Mouse (Mus musculus) ES-Bruce4 (cell line): Measurements from ENCODE around the gene Rbfox3. TPM values are rescaled to one million over a fixed set of nuclear protein-coding genes. Genes with fewer than 3 reads are reported as not detected.

Source experiments
- H3K27ac ChIP-seq: 2 replicates; pipeline ENCODE4 v1.5.1; 2012; ENCODE audit warnings: low read length, inconsistent platforms; ENCODE audit not compliant: insufficient read depth
- H3K27me3 ChIP-seq: 2 replicates; pipeline ENCODE4 v1.6.1; 2012; ENCODE audit warnings: mild to moderate bottlenecking, low read length, inconsistent platforms; ENCODE audit not compliant: control insufficient read depth, poor library complexity, insufficient read depth, severe bottlenecking
- H3K36me3 ChIP-seq: 2 replicates; pipeline ENCODE4 v1.6.1; 2012; ENCODE audit warnings: inconsistent platforms, mild to moderate bottlenecking, low read length, moderate library complexity; ENCODE audit not compliant: control insufficient read depth, poor library complexity, insufficient read depth, severe bottlenecking
- H3K4me1 ChIP-seq: one replicate; pipeline ENCODE4 v1.8.1; 2011; ENCODE audit warnings: low read length; ENCODE audit not compliant: control insufficient read depth, insufficient read depth
- H3K4me3 ChIP-seq: 2 replicates; pipeline ENCODE4 v1.5.1; 2011; ENCODE audit warnings: low read depth, mild to moderate bottlenecking, low read length
- H3K9ac ChIP-seq: 2 replicates; pipeline ENCODE4 v1.6.1; 2012; ENCODE audit warnings: low read depth, mild to moderate bottlenecking, inconsistent platforms; ENCODE audit not compliant: poor library complexity, severe bottlenecking
- H3K9me3 ChIP-seq: replicated peaks from 2 replicates; pipeline ENCODE4 v1.6.1; 2012; ENCODE audit warnings: mild to moderate bottlenecking, low read length, inconsistent platforms; ENCODE audit not compliant: control insufficient read depth, poor library complexity, insufficient read depth, severe bottlenecking
- CTCF ChIP-seq: IDR thresholded peaks from one replicate; pipeline ENCODE4 v1.8.1; 2011; ENCODE audit warnings: low read depth, low read length
- EP300 ChIP-seq: IDR thresholded peaks from 2 replicates; pipeline ENCODE4 v1.6.1; 2011; ENCODE audit warnings: low read depth, low read length; ENCODE audit not compliant: insufficient read depth
- POLR2A ChIP-seq: IDR thresholded peaks from one replicate; pipeline ENCODE4 v1.8.1; 2011; ENCODE audit warnings: low read length; ENCODE audit not compliant: insufficient read depth
- polyA plus RNA-seq: library from polyadenylated mRNA; stranded (reverse); fragments of >200 nt; gene quantifications from 2 replicates; pipeline ENCODE4 v1.2.4, GENCODE M21; 2011; ENCODE audit warnings: low read depth; ENCODE audit not compliant: missing spikeins, insufficient read depth, insufficient read length

Gene Rbfox3
- polyA plus RNA-seq, 1 experiment, result 0.85 TPM

- H3K9me3 ChIP-seq, result no peaks in the 10 kb centered on the region
- H3K36me3 ChIP-seq, result no peaks in the 10 kb centered on the region
- H3K9ac ChIP-seq, result no peak overlapping the region
- no peak overlapping the region for H3K4me3 ChIP-seq
- H3K27me3 ChIP-seq, result no peaks in the 10 kb centered on the region
- no peak for TF ChIP-seq EP300
- no peak for TF ChIP-seq CTCF
- no peak for TF ChIP-seq POLR2A
- H3K27ac ChIP-seq, result no peak overlapping the region
- H3K4me1 ChIP-seq, result no peaks in the 10 kb centered on the region
Observed at GRCm38 (mm10) chr11:118768441-118768840, 143.0 kb downstream of the Rbfox3 start.

GRCm38 (mm10) chr11:118767411-118767810, 144.0 kb downstream of the Rbfox3 start:
- no peak overlapping the region for H3K9ac ChIP-seq
- TF ChIP-seq EP300 (no peak), CTCF (no peak), POLR2A (no peak)
- no peaks in the 10 kb centered on the region for H3K27me3 ChIP-seq
- H3K4me3 ChIP-seq, result no peak overlapping the region
- no peaks in the 10 kb centered on the region for H3K36me3 ChIP-seq
- H3K4me1 ChIP-seq, result no peaks in the 10 kb centered on the region
- H3K27ac ChIP-seq, result no peak overlapping the region
- no peaks in the 10 kb centered on the region for H3K9me3 ChIP-seq

- H3K27me3 ChIP-seq, result no peaks in the 10 kb centered on the region
- H3K4me3 ChIP-seq, result no peak overlapping the region
- H3K9ac ChIP-seq, result no peak overlapping the region
- no peaks in the 10 kb centered on the region for H3K4me1 ChIP-seq
- no peaks in the 10 kb centered on the region for H3K36me3 ChIP-seq
- H3K27ac ChIP-seq, result no peak overlapping the region
- no peaks in the 10 kb centered on the region for H3K9me3 ChIP-seq
- TF ChIP-seq CTCF, result no peak
- TF ChIP-seq POLR2A, result no peak
- no peak for TF ChIP-seq EP300
Observed at GRCm38 (mm10) chr11:118760296-118760988, 151.0 kb downstream of the Rbfox3 start.

GRCm38 (mm10) chr11:118759228-118759627, 152.2 kb downstream of the Rbfox3 start:
- H3K27ac ChIP-seq, result no peak overlapping the region
- no peak overlapping the region for H3K4me3 ChIP-seq
- no peaks in the 10 kb centered on the region for H3K9me3 ChIP-seq
- no peak overlapping the region for H3K9ac ChIP-seq
- TF ChIP-seq POLR2A (no peak), EP300 (no peak), CTCF (no peak)
- H3K27me3 ChIP-seq, result no peaks in the 10 kb centered on the region
- no peaks in the 10 kb centered on the region for H3K4me1 ChIP-seq
- H3K36me3 ChIP-seq, result no peaks in the 10 kb centered on the region

- Histone ChIP-seq H3K4me1 (no peaks in the 10 kb centered on the region), H3K27ac (no peak overlapping the region), H3K4me3 (no peak overlapping the region), H3K9me3 (no peaks in the 10 kb centered on the region), H3K36me3 (no peaks in the 10 kb centered on the region), H3K27me3 (no peaks in the 10 kb centered on the region), H3K9ac (no peak overlapping the region)
- TF ChIP-seq EP300, result no peak
- no peak for TF ChIP-seq CTCF
- TF ChIP-seq POLR2A, result no peak
Observed at GRCm38 (mm10) chr11:118758277-118758990, 153.0 kb downstream of the Rbfox3 start.

- no peaks in the 10 kb centered on the region for H3K4me1 ChIP-seq
- no peak overlapping the region for H3K27ac ChIP-seq
- H3K4me3 ChIP-seq, result no peak overlapping the region
- H3K27me3 ChIP-seq, result no peaks in the 10 kb centered on the region
- TF ChIP-seq CTCF (no peak), POLR2A (no peak), EP300 (no peak)
- no peaks in the 10 kb centered on the region for H3K9me3 ChIP-seq
- no peak overlapping the region for H3K9ac ChIP-seq
- H3K36me3 ChIP-seq, result no peaks in the 10 kb centered on the region
Observed at GRCm38 (mm10) chr11:118757488-118757887, 153.9 kb downstream of the Rbfox3 start.
